Mouse (Mus musculus): ENCODE data around the gene Ckmt1.

GRCm38 (mm10) chr2:121353156-121353555 is 4.4 kb upstream of the Ckmt1 start:
- TF ChIP-seq POLR2A (IDR thresholded peaks at IDR 0.05; ENCODE audit: low read depth, low read length): no peak
- no peak for TF ChIP-seq CTCF (conservative IDR thresholded peaks at IDR 0.05; ENCODE audit: insufficient read depth, insufficient read length, low read depth, low read length)
